Mouse (Mus musculus) midbrain, embryonic 13.5 days (tissue): Measurements from ENCODE around the gene Gpatch4. TPM values are rescaled to one million over a fixed set of nuclear protein-coding genes. Genes with fewer than 3 reads are reported as not detected.
A peak's percentile ranks its signal among the peaks of the same experiment; 100 is the strongest.

Experiments used
- ATAC-seq: fragments of 200-750 bp; cut with Nextera tagmentation; 2 replicates; pipeline ENCODE4 v1.8.0; 2017; ENCODE audit warnings: mild to moderate bottlenecking, moderate TSS enrichment, moderate library complexity
- H3K27ac ChIP-seq: fragments of 300-500 bp; sonication (generic); 2 replicates; pipeline ENCODE4 v1.5.1; 2015; ENCODE audit warnings: inconsistent platforms, mild to moderate bottlenecking, moderate library complexity
- H3K27me3 ChIP-seq: fragments of 300-500 bp; sonication (generic); 2 replicates; pipeline ENCODE4 v1.6.1; 2015; ENCODE audit warnings: mild to moderate bottlenecking, inconsistent platforms
- H3K36me3 ChIP-seq: fragments of 300-500 bp; sonication (generic); 2 replicates; pipeline ENCODE4 v1.6.1; 2015; ENCODE audit warnings: mild to moderate bottlenecking, inconsistent platforms
- H3K4me1 ChIP-seq: fragments of 300-500 bp; sonication (generic); replicated peaks from 2 replicates; pipeline ENCODE4 v1.6.1; 2015; ENCODE audit warnings: inconsistent platforms
- H3K4me2 ChIP-seq: fragments of 300-500 bp; sonication (generic); replicated peaks from 2 replicates; pipeline ENCODE4 v1.6.1; 2015; ENCODE audit warnings: moderate library complexity, mild to moderate bottlenecking, inconsistent platforms
- H3K4me3 ChIP-seq: fragments of 300-500 bp; sonication (generic); replicated peaks from 2 replicates; pipeline ENCODE4 v1.5.1; 2015; ENCODE audit warnings: mild to moderate bottlenecking, inconsistent platforms
- H3K9ac ChIP-seq: fragments of 300-500 bp; sonication (generic); replicated peaks from 2 replicates; pipeline ENCODE4 v1.6.1; 2015; ENCODE audit warnings: mild to moderate bottlenecking, inconsistent platforms
- H3K9me3 ChIP-seq: fragments of 300-500 bp; sonication (generic); 2 replicates; pipeline ENCODE4 v1.6.1; 2016; ENCODE audit warnings: mild to moderate bottlenecking, inconsistent platforms
- WGBS: fragments of 180-500 bp; shearing (Covaris S2); methylation state at CpG from one replicate; pipeline ENCODE4 v1.1.7; 2015; 5-methylcytosine and 5-hydroxymethylcytosine counted together
- polyA plus RNA-seq: library from polyadenylated mRNA; unstranded; fragments of >200 nt; fragmentation: Nextera tagmentation; extraction: Ambion mirVana; gene quantifications from 2 replicates; pipeline ENCODE4 v1.2.1, GENCODE M21; 2015

The Gpatch4 gene
- 28.1 and 28.3 TPM in 2 replicates for polyA plus RNA-seq

- Histone ChIP-seq H3K27ac (peak within 1 kb of the TSS; percentile 47; the same call in 1 of the 2 replicates), H3K4me3 (peak within 1 kb of the TSS; percentile 76), H3K4me1 (peaks cover 11% of the 10 kb centered on the region), H3K36me3 (0 out of 2 replicates have a peak, but pooled peaks cover 3% of the 10 kb centered on the region), H3K9me3 (no peaks in the 10 kb centered on the region), H3K4me2 (peak within 1 kb of the TSS; percentile 83), H3K27me3 (peaks cover 20% of the 10 kb centered on the region), H3K9ac (peak within 1 kb of the TSS; percentile 62)
- 10% methylated on average over 36 of the region's 36 CpGs for WGBS
- ATAC-seq: peak; percentile 97
Observed at GRCm38 (mm10) chr3:88042661-88043421, at the start of gene Gpatch4. Gene Gpatch4 (plus strand): TSS chr3:88043108.

- H3K36me3 ChIP-seq: no peaks in the 10 kb centered on the region
Observed at GRCm38 (mm10) chr3:87993436-87993835, 49.5 kb upstream of the Gpatch4 start.

GRCm38 (mm10) chr3:87995331-87995730 is 47.6 kb upstream of the Gpatch4 start:
- 28% methylated on average over 11 of the region's 11 CpGs for WGBS
- Histone ChIP-seq H3K27ac (no peak overlapping the region), H3K4me1 (peaks cover 34% of the 10 kb centered on the region), H3K9ac (no peak overlapping the region), H3K4me2 (no peak overlapping the region), H3K27me3 (peaks cover 94% of the 10 kb centered on the region), H3K4me3 (no peak overlapping the region), H3K36me3 (no peaks in the 10 kb centered on the region), H3K9me3 (no peaks in the 10 kb centered on the region)
- ATAC-seq: no peak

More at GRCm38 (mm10) chr3:87993436-87993835, 49.5 kb upstream of the Gpatch4 start:
- Histone ChIP-seq H3K4me3 (no peak overlapping the region), H3K9me3 (no peaks in the 10 kb centered on the region), H3K27me3 (peaks cover 93% of the 10 kb centered on the region), H3K4me2 (no peak overlapping the region), H3K9ac (no peak overlapping the region), H3K4me1 (peaks cover 19% of the 10 kb centered on the region), H3K27ac (no peak overlapping the region)
- WGBS: 3% methylated on average over 5 of the region's 6 CpGs
- ATAC-seq: no peak

GRCm38 (mm10) chr3:87996401-87996800 is 46.5 kb upstream of the Gpatch4 start:
- H3K4me1 ChIP-seq: peaks cover 40% of the 10 kb centered on the region
- H3K27me3 ChIP-seq: peaks cover 96% of the 10 kb centered on the region
- peak overlapping the region; percentile 44 for H3K4me3 ChIP-seq
- H3K36me3 ChIP-seq: no peaks in the 10 kb centered on the region
- H3K27ac ChIP-seq: no peak overlapping the region
- under 1% methylated on average over 15 of the region's 15 CpGs for WGBS
- H3K9me3 ChIP-seq: no peaks in the 10 kb centered on the region
- ATAC-seq: no peak
- no peak overlapping the region for H3K9ac ChIP-seq
- H3K4me2 ChIP-seq: peak overlapping the region; percentile 63

- peaks cover 97% of the 10 kb centered on the region for H3K27me3 ChIP-seq
- peak overlapping the region; percentile 61 for H3K9ac ChIP-seq
- H3K4me2 ChIP-seq: peak overlapping the region; percentile 63
- peak; percentile 25 for ATAC-seq
- peak overlapping the region; percentile 44 for H3K4me3 ChIP-seq
- no peaks in the 10 kb centered on the region for H3K36me3 ChIP-seq
- H3K27ac ChIP-seq: no peak overlapping the region
- H3K9me3 ChIP-seq: no peaks in the 10 kb centered on the region
- H3K4me1 ChIP-seq: peaks cover 42% of the 10 kb centered on the region
- WGBS: under 1% methylated on average over 49 of the region's 49 CpGs
Observed at GRCm38 (mm10) chr3:87996971-87997614, 45.8 kb upstream of the Gpatch4 start.

- no peaks in the 10 kb centered on the region for H3K9me3 ChIP-seq
- H3K9ac ChIP-seq: no peak overlapping the region
- H3K27me3 ChIP-seq: peaks cover 100% of the 10 kb centered on the region
- WGBS: 0% methylated on average over 6 of the region's 7 CpGs
- H3K36me3 ChIP-seq: no peaks in the 10 kb centered on the region
- H3K4me2 ChIP-seq: peak overlapping the region; percentile 66
- ATAC-seq: peak; percentile 38; the same call in 1 of the 2 replicates
- H3K27ac ChIP-seq: no peak overlapping the region
- peak overlapping the region; percentile 40; the same call in 1 of the 2 replicates for H3K4me3 ChIP-seq
- peaks cover 49% of the 10 kb centered on the region for H3K4me1 ChIP-seq
Observed at GRCm38 (mm10) chr3:87998747-87999146, 44.2 kb upstream of the Gpatch4 start.

GRCm38 (mm10) chr3:87999243-87999895 is 43.5 kb upstream of the Gpatch4 start:
- under 1% methylated on average over 38 of the region's 38 CpGs for WGBS
- H3K4me2 ChIP-seq: peak overlapping the region; percentile 66
- H3K36me3 ChIP-seq: no peaks in the 10 kb centered on the region
- peak overlapping the region; percentile 40 for H3K4me3 ChIP-seq
- H3K27ac ChIP-seq: no peak overlapping the region
- H3K4me1 ChIP-seq: peaks cover 49% of the 10 kb centered on the region
- H3K27me3 ChIP-seq: peaks cover 98% of the 10 kb centered on the region
- ATAC-seq: no peak
- H3K9me3 ChIP-seq: no peaks in the 10 kb centered on the region
- peak overlapping the region; percentile 50 for H3K9ac ChIP-seq

- H3K36me3 ChIP-seq: no peaks in the 10 kb centered on the region
- H3K27me3 ChIP-seq: peaks cover 93% of the 10 kb centered on the region
- under 1% methylated on average over 39 of the region's 39 CpGs for WGBS
- H3K4me2 ChIP-seq: peak within 1 kb of the TSS; percentile 66
- ATAC-seq: no peak
- H3K4me1 ChIP-seq: peaks cover 49% of the 10 kb centered on the region
- peak within 1 kb of the TSS; percentile 40 for H3K4me3 ChIP-seq
- peak within 1 kb of the TSS; percentile 50 for H3K9ac ChIP-seq
- no peak within 1 kb of the TSS for H3K27ac ChIP-seq
- H3K9me3 ChIP-seq: no peaks in the 10 kb centered on the region
Observed at GRCm38 (mm10) chr3:88000181-88000580, 42.7 kb upstream of the Gpatch4 start, which contains the start of gene Bcan. Gene Bcan (minus strand): TSS chr3:88000230.

- Histone ChIP-seq H3K4me3 (peak overlapping the region; percentile 40), H3K9me3 (no peaks in the 10 kb centered on the region), H3K27ac (no peak overlapping the region), H3K27me3 (peaks cover 85% of the 10 kb centered on the region), H3K4me1 (peaks cover 49% of the 10 kb centered on the region), H3K9ac (no peak overlapping the region), H3K4me2 (peak overlapping the region; percentile 66), H3K36me3 (no peaks in the 10 kb centered on the region)
- WGBS: 12% methylated on average over 11 of the region's 11 CpGs
- ATAC-seq: no peak
Observed at GRCm38 (mm10) chr3:88000816-88001595, 41.9 kb upstream of the Gpatch4 start.

- Histone ChIP-seq H3K27me3 (peaks cover 71% of the 10 kb centered on the region), H3K9ac (no peak overlapping the region), H3K4me3 (no peak overlapping the region), H3K9me3 (no peaks in the 10 kb centered on the region), H3K36me3 (no peaks in the 10 kb centered on the region), H3K4me2 (no peak overlapping the region), H3K4me1 (peaks cover 38% of the 10 kb centered on the region), H3K27ac (no peak overlapping the region)
- ATAC-seq: peak; percentile 31; the same call in 1 of the 2 replicates
- WGBS: 3% methylated on average over 17 of the region's 17 CpGs
Observed at GRCm38 (mm10) chr3:88002291-88002976, 40.5 kb upstream of the Gpatch4 start.
